Mouse (Mus musculus) forebrain, embryonic 14.5 days (tissue): ENCODE measurements at regions not wholly inside any gene's neighbourhood (a gene's known extent, or its start where the extent isn't known, plus 50 kb on each side); places are given as distances from the start of the nearest gene placed in this dataset.
"Not testable (repeated sequence)": the region's sequence is repeated elsewhere in the genome, so short reads cannot be mapped to it uniquely, and the experiment has no call there.

Experiments used
- ATAC-seq: fragments of 200-750 bp; cut with Nextera tagmentation; 2 replicates; pipeline ENCODE4 v1.8.0; 2017; ENCODE audit warnings: mild to moderate bottlenecking, moderate library complexity
- DNase-seq: peaks from one replicate; pipeline ENCODE4 v3.0.0-alpha.2; 2015; ENCODE audit warnings: low spot score
- H3K27ac ChIP-seq: fragments of 300-500 bp; sonication (generic); 2 replicates; pipeline ENCODE4 v1.5.1; 2014; ENCODE audit warnings: low read depth, mild to moderate bottlenecking, control low read depth, low read length, moderate library complexity
- H3K27me3 ChIP-seq: fragments of 300-500 bp; sonication (generic); replicated peaks from 2 replicates; pipeline ENCODE4 v1.6.1; 2014; ENCODE audit warnings: low read length, control low read depth, mixed read lengths; ENCODE audit not compliant: control insufficient read depth, insufficient read depth
- H3K36me3 ChIP-seq: fragments of 300-500 bp; sonication (generic); 2 replicates; pipeline ENCODE4 v1.6.1; 2014; ENCODE audit warnings: low read length, control low read depth; ENCODE audit not compliant: control insufficient read depth, insufficient read depth
- H3K4me1 ChIP-seq: fragments of 300-500 bp; sonication (generic); 2 replicates; pipeline ENCODE4 v1.6.1; 2014; ENCODE audit warnings: antibody characterized with exemption, low read length, control low read depth; ENCODE audit not compliant: control insufficient read depth, insufficient read depth
- H3K4me2 ChIP-seq: fragments of 300-500 bp; sonication (generic); 2 replicates; pipeline ENCODE4 v1.6.1; 2014; ENCODE audit warnings: mild to moderate bottlenecking, control low read depth, low read length
- H3K4me3 ChIP-seq: fragments of 300-500 bp; sonication (generic); 2 replicates; pipeline ENCODE4 v1.5.1; 2014; ENCODE audit warnings: low read depth, low read length, control low read depth
- H3K9ac ChIP-seq: fragments of 300-500 bp; sonication (generic); 2 replicates; pipeline ENCODE4 v1.6.1; 2014; ENCODE audit warnings: mild to moderate bottlenecking, low read length, control low read depth, moderate library complexity
- H3K9me3 ChIP-seq: fragments of 300-500 bp; sonication (generic); replicated peaks from 2 replicates; pipeline ENCODE4 v1.6.1; 2016; ENCODE audit warnings: low read length, control low read depth, mixed read lengths; ENCODE audit not compliant: control insufficient read depth
- WGBS: fragments of 180-500 bp; shearing (Covaris S2); extraction: QIAGEN DNeasy Blood & Tissue Kit; methylation state at CpG from one replicate; pipeline ENCODE4 v1.1.7; 2014; 5-methylcytosine and 5-hydroxymethylcytosine counted together

GRCm38 (mm10) chr4:28235516-28235915 is 577.4 kb upstream of the Epha7 start:
- H3K36me3 ChIP-seq, ATAC-seq, H3K4me1 ChIP-seq, H3K4me2 ChIP-seq, H3K9me3 ChIP-seq, H3K27ac ChIP-seq, H3K9ac ChIP-seq, H3K4me3 ChIP-seq, H3K27me3 ChIP-seq: not testable (repeated sequence)
- DNase-seq, result peak; percentile 26

DNA sequence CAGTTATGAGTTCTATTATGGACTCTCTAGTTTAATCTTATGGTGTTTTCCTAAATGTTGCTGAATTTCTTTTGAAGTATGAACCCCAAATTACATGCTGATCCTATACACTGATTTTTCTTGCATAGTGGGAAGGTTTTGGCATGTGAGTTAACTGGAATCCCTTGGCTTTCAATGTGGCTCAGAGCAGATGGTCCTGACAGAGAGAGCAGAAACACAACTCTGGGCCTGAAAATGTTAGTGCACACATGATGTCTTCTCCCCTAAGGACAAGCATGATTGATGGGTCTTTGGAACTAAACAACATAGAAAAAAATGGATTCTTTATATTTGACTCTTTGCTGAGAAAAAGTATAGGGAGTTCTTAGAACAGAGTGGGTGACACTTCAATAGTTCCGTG is 570.7 kb upstream of the Epha7 start:
- no peak overlapping the region for H3K4me2 ChIP-seq
- no peak overlapping the region for H3K27ac ChIP-seq
- no peak overlapping the region for H3K4me3 ChIP-seq
- ATAC-seq, result peak; percentile 54; the same call in 1 of the 2 replicates
- 82% methylated on average over 1 of the region's 1 CpGs for WGBS
- no peak overlapping the region for H3K9ac ChIP-seq
- H3K9me3 ChIP-seq, result no peaks in the 10 kb centered on the region
- peak; percentile 47 for DNase-seq
- H3K4me1 ChIP-seq, result no peaks in the 10 kb centered on the region
- H3K27me3 ChIP-seq, result no peaks in the 10 kb centered on the region
- no peaks in the 10 kb centered on the region for H3K36me3 ChIP-seq
